10 mouse cellular contexts compared by ENCODE assay signal in the genomic region with DNA sequence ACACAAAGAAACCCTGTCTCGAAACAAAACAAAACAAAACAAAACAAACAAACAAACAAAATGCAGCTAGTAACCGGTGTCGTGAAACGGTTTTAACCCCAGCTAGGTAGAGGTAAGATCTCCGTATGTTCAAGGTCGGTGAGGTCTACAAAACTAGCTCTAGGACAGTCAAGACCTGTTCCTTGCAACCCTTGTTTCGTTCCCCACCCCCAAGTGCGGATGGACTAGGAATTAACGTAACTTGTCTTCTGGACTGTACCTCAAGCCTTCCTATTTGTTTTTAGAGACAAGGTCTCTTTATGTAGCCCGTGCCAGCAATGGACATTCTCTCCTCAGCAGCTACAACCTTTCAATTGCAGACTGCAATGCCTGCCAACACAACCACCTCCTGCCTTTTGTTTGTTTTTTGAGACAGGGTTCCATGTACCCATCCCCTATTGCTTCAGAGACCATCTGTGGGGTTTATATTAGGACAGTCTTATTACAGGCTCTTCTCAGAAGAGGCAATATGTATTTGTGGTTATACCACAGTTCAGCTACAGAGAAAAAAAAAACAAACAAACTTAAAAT. TPM values are rescaled to one million over a fixed set of nuclear protein-coding genes. Genes with fewer than 3 reads are reported as not detected.
A peak's percentile ranks its signal among the peaks of the same experiment; 100 is the strongest.
DNase-seq lines count a peak whose midpoint lies in the region; ATAC-seq and TF ChIP-seq lines count a peak whose summit lies in the region.
"Had no signal": no experiment of that assay in that cellular context is flagged by ENCODE, and none has a peak within 500 bp of the region (broad histone marks: within the 10 kb centered on the region; RNA-seq: fewer than 3 reads in every experiment).

No protein-coding gene starts in this region.

- H3K9ac ChIP-seq in heart, embryonic 15.5 days = peak overlapping the region; percentile 69; the same call in 1 of the 2 replicates
- H3K9ac ChIP-seq in limb, embryonic 14.5 days (ENCODE audit: low read depth, low read length, severe bottlenecking) = no peak overlapping the region

- TF ChIP-seq POLR2A in limb, embryonic 14.5 days (IDR thresholded peaks at IDR 0.05; ENCODE audit: borderline replicate concordance, extremely low read depth, insufficient read depth, insufficient read length) = no peak

- no peaks in the 10 kb centered on the region for H3K36me3 ChIP-seq in heart, embryonic 15.5 days
- no peaks in the 10 kb centered on the region for H3K36me3 ChIP-seq in limb, embryonic 14.5 days (ENCODE audit: control insufficient read depth, insufficient read depth, low read length)

- 79% methylated on average over 10 of the region's 10 CpGs for WGBS in heart, embryonic 15.5 days
- 85% methylated on average over 10 of the region's 10 CpGs for WGBS in limb, embryonic 14.5 days

- H3K27me3 ChIP-seq in heart, embryonic 15.5 days = no peaks in the 10 kb centered on the region
- H3K27me3 ChIP-seq in limb, embryonic 14.5 days (ENCODE audit: control insufficient read depth, insufficient read depth, low read length) = no peaks in the 10 kb centered on the region

- H3K4me2 ChIP-seq in heart, embryonic 15.5 days = peak overlapping the region; percentile 72; the same call in 1 of the 2 replicates
- H3K4me2 ChIP-seq in limb, embryonic 14.5 days (replicated peaks; ENCODE audit: low read depth, low read length, severe bottlenecking) = peak overlapping the region; percentile 52

- H3K27ac ChIP-seq in heart, embryonic 15.5 days = peak overlapping the region; percentile 94
- H3K27ac ChIP-seq in limb, embryonic 14.5 days (replicated peaks; ENCODE audit: low read depth, low read length) = peak overlapping the region; percentile 83; the same call in 1 of the 2 replicates

- peaks cover 16% of the 10 kb centered on the region for H3K4me1 ChIP-seq in heart, embryonic 15.5 days (replicated peaks)
- H3K4me1 ChIP-seq in limb, embryonic 14.5 days (ENCODE audit: control insufficient read depth, insufficient read depth, low read length) = peaks cover 12% of the 10 kb centered on the region; the same call in 1 of the 2 replicates

- ATAC-seq in heart, embryonic 15.5 days (replicated peaks; ENCODE audit: insufficient number of reproducible peaks, insufficient read depth, low FRiP score, low read depth) = no peak
- no peak for ATAC-seq in limb, embryonic 14.5 days (ENCODE audit: low FRiP score, low read depth)

- no peak for DNase-seq in heart, postnatal 25 days (ENCODE audit: low spot score)
- DNase-seq in A20 (ENCODE audit: low read depth, low spot score) (peak; percentile 36), adipocyte (ENCODE audit: low spot score) (peak; percentile 74)
- DNase-seq in limb, embryonic 14.5 days (ENCODE audit: low spot score) = no peak
- no peak for DNase-seq in adrenal gland, postnatal 10 days
- no peak for DNase-seq in B cell, adult 2 months
- no peak for DNase-seq in embryo, embryonic 10.5 days (ENCODE audit: low spot score)
- DNase-seq: kidney, adult 11 months; retina, postnatal 1 day had no signal

- intact Hi-C loops in heart, postnatal 25 days (cut with DNase I) = loop anchor here (10.0 kb wide), 1 partner anchor 296 kb away; a partner anchor contains a TSS

- H3K9me3 ChIP-seq in heart, embryonic 15.5 days (replicated peaks) = no peaks in the 10 kb centered on the region
- H3K9me3 ChIP-seq in limb, embryonic 14.5 days (ENCODE audit: control insufficient read depth, low read length) = no peaks in the 10 kb centered on the region

- peak overlapping the region; percentile 58; the same call in 1 of the 2 replicates for H3K4me3 ChIP-seq in heart, embryonic 15.5 days
- no peak overlapping the region for H3K4me3 ChIP-seq in limb, embryonic 14.5 days (replicated peaks; ENCODE audit: low read length)

RNA-seq across cellular contexts. Expression of a gene that starts 5.4 kb away (rescaled TPM):
- polyA plus RNA-seq in heart, embryonic 15.5 days (2015; fragmentation: Nextera tagmentation; extraction: Ambion mirVana) = 4.7 and 5.0 TPM in 2 replicates
- 10 to 100 TPM; 42.7 to 44.4 TPM for total RNA-seq in heart, postnatal 25 days (2021)
- polyA plus RNA-seq in limb, embryonic 14.5 days (2012; rRNA removed) = 35.7 and 41.1 TPM in 2 replicates
- polyA plus RNA-seq in limb, embryonic 14.5 days (2014; fragmentation: Nextera tagmentation; extraction: Ambion mirVana) = 17.2 and 17.7 TPM in 2 replicates
- 10 to 100 TPM; 67.8 to 83.4 TPM for total RNA-seq in adrenal gland, postnatal 10 days (2021)

RNA-seq across cellular contexts. Expression of a gene that starts 33.6 kb away (rescaled TPM):
- 0.15 and 0.22 TPM in 2 replicates for polyA plus RNA-seq in heart, embryonic 15.5 days (2015; fragmentation: Nextera tagmentation; extraction: Ambion mirVana)
- not detected for total RNA-seq in heart, postnatal 25 days (2021)
- polyA plus RNA-seq in limb, embryonic 14.5 days (2012; rRNA removed) = 22.5 and 32.5 TPM in 2 replicates
- polyA plus RNA-seq in limb, embryonic 14.5 days (2014; fragmentation: Nextera tagmentation; extraction: Ambion mirVana) = 7.9 and 11.7 TPM in 2 replicates
- 1 to 10 TPM in 1 of 2 experiments, under 1 TPM in 1; 0.15 to 2.3 TPM for total RNA-seq in adrenal gland, postnatal 10 days (2021)

RNA-seq across cellular contexts. Expression of a gene that starts 44.6 kb away (rescaled TPM):
- polyA plus RNA-seq in heart, embryonic 15.5 days (2015; fragmentation: Nextera tagmentation; extraction: Ambion mirVana) = 4.9 and 5.7 TPM in 2 replicates
- total RNA-seq in heart, postnatal 25 days (2021) = under 1 TPM; 0.68 to 0.84 TPM
- 0.53 and 0.67 TPM in 2 replicates for polyA plus RNA-seq in limb, embryonic 14.5 days (2012; rRNA removed)
- polyA plus RNA-seq in limb, embryonic 14.5 days (2014; fragmentation: Nextera tagmentation; extraction: Ambion mirVana) = 0.25 and 1.1 TPM in 2 replicates
- total RNA-seq in adrenal gland, postnatal 10 days (2021) = 1 to 10 TPM; 1.7 to 2.1 TPM

RNA-seq across cellular contexts. Expression of a gene that starts 50.0 kb away (rescaled TPM):
- polyA plus RNA-seq in heart, embryonic 15.5 days (2015; fragmentation: Nextera tagmentation; extraction: Ambion mirVana) = 39.1 and 52.4 TPM in 2 replicates
- total RNA-seq in heart, postnatal 25 days (2021) = 10 to 100 TPM; 10.2 to 11.2 TPM
- 65.5 and 86.5 TPM in 2 replicates for polyA plus RNA-seq in limb, embryonic 14.5 days (2012; rRNA removed)
- 54.4 and 59.6 TPM in 2 replicates for polyA plus RNA-seq in limb, embryonic 14.5 days (2014; fragmentation: Nextera tagmentation; extraction: Ambion mirVana)
- total RNA-seq in adrenal gland, postnatal 10 days (2021) = 10 to 100 TPM; 21.4 to 24.7 TPM

RNA-seq across cellular contexts. Expression of a gene that starts 58.3 kb away (rescaled TPM):
- 87.9 and 91.2 TPM in 2 replicates for polyA plus RNA-seq in heart, embryonic 15.5 days (2015; fragmentation: Nextera tagmentation; extraction: Ambion mirVana)
- total RNA-seq in heart, postnatal 25 days (2021) = 10 to 100 TPM; 20.6 to 21.0 TPM
- polyA plus RNA-seq in limb, embryonic 14.5 days (2012; rRNA removed) = 67.8 and 74.6 TPM in 2 replicates
- 76.6 and 81.6 TPM in 2 replicates for polyA plus RNA-seq in limb, embryonic 14.5 days (2014; fragmentation: Nextera tagmentation; extraction: Ambion mirVana)
- 10 to 100 TPM; 46.9 to 53.1 TPM for total RNA-seq in adrenal gland, postnatal 10 days (2021)

Comparison
In these comparisons a context has a peak if more than half of its experiments do, and no peak if none do; other contexts are left out.
1. DNase-seq: peak in A20 (single experiment) and adipocyte (single experiment); none in heart, postnatal 25 days (single experiment), limb, embryonic 14.5 days (single experiment), adrenal gland, postnatal 10 days (single experiment), B cell, adult 2 months (0 of 2) and embryo, embryonic 10.5 days (single experiment).